Mouse (Mus musculus) MEL (cell line): ENCODE data around the gene Frmd5.

Source experiments
- CHD1 ChIP-seq: IDR thresholded peaks from 2 replicates; pipeline ENCODE4 v1.6.1; 2012; ENCODE audit warnings: low read depth, mild to moderate bottlenecking, inconsistent platforms, low read length, improper control_type of control experiment
- CTCF ChIP-seq, 3 experiments: IDR thresholded peaks in 2 of 3; conservative IDR thresholded peaks in 1 of 3; 2 replicates each; pipeline ENCODE4 v1.5.1; 2011 to 2012; ENCODE audit warnings: low read length in 3 of 3, low read depth in 2 of 3, mild to moderate bottlenecking in 2 of 3, improper control_type of control experiment in 1 of 3, inconsistent platforms in 1 of 3, mixed read lengths in 1 of 3, moderate library complexity in 1 of 3; ENCODE audit not compliant: control insufficient read depth in 1 of 3, insufficient read depth in 1 of 3, poor library complexity in 1 of 3, severe bottlenecking in 1 of 3
- ELF1 ChIP-seq: IDR thresholded peaks from 2 replicates; pipeline ENCODE4 v1.6.1; 2014; ENCODE audit warnings: low read depth, mild to moderate bottlenecking, inconsistent platforms, low read length, improper control_type of control experiment, moderate library complexity
- MAX ChIP-seq: IDR thresholded peaks from 2 replicates; pipeline ENCODE4 v1.6.1; 2011; ENCODE audit warnings: low read length, improper control_type of control experiment
- MAZ ChIP-seq: IDR thresholded peaks from 2 replicates; pipeline ENCODE4 v1.6.1; 2012; ENCODE audit warnings: low read depth, mild to moderate bottlenecking, inconsistent platforms, low read length, improper control_type of control experiment
- MXI1 ChIP-seq: IDR thresholded peaks from 2 replicates; pipeline ENCODE4 v1.6.1; 2011; ENCODE audit warnings: mild to moderate bottlenecking, low read depth, low read length, improper control_type of control experiment
- MYC ChIP-seq: IDR thresholded peaks from 2 replicates; pipeline ENCODE4 v1.6.1; 2011; ENCODE audit warnings: low read depth, mild to moderate bottlenecking, low read length, improper control_type of control experiment, moderate library complexity
- POLR2A ChIP-seq, 2 experiments: IDR thresholded peaks; 2 replicates each; pipeline ENCODE4 v1.6.1; 2011 to 2012; ENCODE audit warnings: low read length in 2 of 2, mild to moderate bottlenecking in 2 of 2, control low read depth in 1 of 2, improper control_type of control experiment in 1 of 2, low read depth in 1 of 2, moderate library complexity in 1 of 2; ENCODE audit not compliant: control insufficient read depth in 1 of 2, insufficient read depth in 1 of 2, poor library complexity in 1 of 2
- SIN3A ChIP-seq: IDR thresholded peaks from 2 replicates; pipeline ENCODE4 v1.6.1; 2012; ENCODE audit warnings: low read length, improper control_type of control experiment, inconsistent platforms
- TBP ChIP-seq: IDR thresholded peaks from 2 replicates; pipeline ENCODE4 v1.8.0; 2011; ENCODE audit warnings: low read depth, low read length, improper control_type of control experiment
- UBTF ChIP-seq: IDR thresholded peaks from 2 replicates; pipeline ENCODE4 v1.6.1; 2012; ENCODE audit warnings: low read depth, mild to moderate bottlenecking, inconsistent platforms, low read length, improper control_type of control experiment, moderate library complexity, borderline replicate concordance; ENCODE audit not compliant: insufficient read depth
- USF1 ChIP-seq: IDR thresholded peaks from 2 replicates; pipeline ENCODE4 v1.6.1; 2014; ENCODE audit warnings: low read depth, mild to moderate bottlenecking, inconsistent platforms, low read length, improper control_type of control experiment, moderate library complexity

DNA sequence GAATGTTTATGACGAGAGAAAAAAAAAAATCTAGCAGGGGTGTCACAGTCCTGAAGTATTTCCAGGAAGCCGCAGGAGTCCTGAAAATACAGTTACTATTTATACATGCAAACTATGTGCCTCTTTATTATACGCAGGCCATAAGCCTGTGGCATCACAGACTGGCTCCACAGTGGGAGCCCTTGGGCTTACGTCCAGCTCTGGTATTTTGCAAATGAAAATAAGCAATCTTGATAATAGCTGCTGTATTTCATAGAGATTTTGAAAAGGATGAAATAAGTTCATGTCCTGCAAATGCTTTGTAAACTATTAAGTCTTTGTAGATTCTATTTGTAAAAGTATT, 145.8 kb downstream of the Frmd5 start:
- TF ChIP-seq POLR2A (IDR thresholded peaks at IDR 0.05; ENCODE audit: control insufficient read depth in 1 of 2, insufficient read depth in 1 of 2, low read depth in 1 of 2, low read length in 2 of 2, poor library complexity in 1 of 2) (no peak), MYC (no peak), CHD1 (no peak), ELF1 (no peak), CTCF (IDR thresholded peaks at IDR 0.05 in 2 of 3, conservative IDR thresholded peaks at IDR 0.05 in 1 of 3; ENCODE audit: control insufficient read depth in 1 of 3, insufficient read depth in 1 of 3, low read depth in 2 of 3, low read length in 3 of 3, poor library complexity in 1 of 3, severe bottlenecking in 1 of 3) (no peak), SIN3A (no peak), MAX (no peak), USF1 (no peak), MAZ (no peak), UBTF (no peak), MXI1 (no peak), TBP (no peak)
